Mouse (Mus musculus): ENCODE data around the gene Tlk2. TPM values are rescaled to one million over a fixed set of nuclear protein-coding genes. Genes with fewer than 3 reads are reported as not detected.
A peak's percentile ranks its signal among the peaks of the same experiment; 100 is the strongest.

Tlk2 gene
- total RNA-seq, 2 experiments from 2014 or later = 42.1 to 44.7 TPM

DNA sequence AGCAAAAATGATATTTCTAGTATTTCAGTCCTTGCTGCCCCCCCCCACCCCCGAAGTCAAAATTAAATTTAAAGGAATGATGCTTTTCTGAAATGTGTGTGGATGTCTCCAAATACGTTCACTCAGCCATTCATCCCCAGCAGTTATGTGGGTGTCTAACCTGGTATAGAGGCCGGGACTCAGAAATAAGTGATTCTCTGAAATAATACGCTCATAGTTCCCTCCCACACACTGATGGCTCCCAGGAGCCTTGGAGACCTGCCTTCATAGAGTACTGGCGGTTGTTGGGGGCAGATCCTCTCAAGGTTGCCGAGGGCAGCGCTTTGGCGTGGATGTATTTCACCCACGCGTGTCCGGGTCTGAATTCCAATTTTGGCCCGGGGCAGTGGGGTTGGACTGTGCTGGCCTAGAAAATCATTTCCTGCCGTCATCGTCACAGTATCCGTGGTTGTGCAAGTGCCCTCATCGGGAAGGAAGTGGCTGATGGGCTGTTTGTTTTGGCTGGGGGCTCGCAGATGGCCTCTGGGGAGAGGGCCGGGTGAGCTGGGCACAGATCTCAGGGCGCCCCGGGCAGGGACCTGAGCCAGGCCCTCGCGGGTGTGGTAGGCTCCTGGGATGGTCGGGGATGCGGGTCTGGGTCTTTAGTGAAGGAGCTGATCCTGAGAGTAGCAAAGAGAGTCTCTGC lies 132.8 kb downstream of the Tlk2 start:
- peak; percentile 72 for DNase-seq
- intact Hi-C loops (cut with DNase I) = no loop called here
- TF ChIP-seq CTCF (IDR thresholded peaks at IDR 0.05) = no peak
- H3K4me3 ChIP-seq = peak overlapping the region; percentile 58
- H3K27ac ChIP-seq = peak overlapping the region; percentile 82

DNA sequence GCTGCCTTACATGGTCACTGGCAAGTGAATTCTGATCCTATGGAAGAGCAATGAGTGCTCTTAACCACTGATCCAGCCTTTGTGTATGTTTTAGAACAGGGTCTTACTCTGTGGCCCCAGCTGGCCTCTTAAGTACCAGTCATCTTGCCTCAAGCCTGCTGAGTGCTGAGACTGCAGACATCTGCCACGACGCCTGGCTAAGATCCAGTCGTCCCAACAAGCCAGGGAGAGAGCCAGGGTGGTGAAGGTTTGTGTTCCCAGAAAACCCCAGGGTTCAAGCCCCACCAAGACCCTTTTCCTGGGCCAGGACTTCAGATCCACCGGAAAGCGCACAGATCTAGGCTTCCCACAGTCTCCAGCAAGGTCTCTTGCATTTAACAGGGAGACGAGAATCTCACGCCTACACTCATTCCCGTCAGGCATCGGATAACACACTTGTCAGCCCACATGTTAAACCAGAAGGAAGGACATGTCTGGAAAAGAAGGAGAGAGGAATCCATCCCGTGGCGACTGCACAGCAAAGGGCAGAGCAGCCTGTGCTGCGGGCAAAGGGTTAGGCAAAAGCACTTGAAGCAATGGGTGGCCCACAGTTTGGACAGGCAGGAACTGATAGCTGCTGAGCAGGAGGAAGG lies 133.8 kb downstream of the Tlk2 start:
- peak overlapping the region; percentile 82 for H3K27ac ChIP-seq
- no peak for TF ChIP-seq CTCF (IDR thresholded peaks at IDR 0.05)
- DNase-seq = peak; percentile 61
- 0 out of 2 replicates have a peak overlapping the region, but pooled peaks have one; percentile 5 for H3K4me3 ChIP-seq
- intact Hi-C loops (cut with DNase I) = no loop called here

DNA sequence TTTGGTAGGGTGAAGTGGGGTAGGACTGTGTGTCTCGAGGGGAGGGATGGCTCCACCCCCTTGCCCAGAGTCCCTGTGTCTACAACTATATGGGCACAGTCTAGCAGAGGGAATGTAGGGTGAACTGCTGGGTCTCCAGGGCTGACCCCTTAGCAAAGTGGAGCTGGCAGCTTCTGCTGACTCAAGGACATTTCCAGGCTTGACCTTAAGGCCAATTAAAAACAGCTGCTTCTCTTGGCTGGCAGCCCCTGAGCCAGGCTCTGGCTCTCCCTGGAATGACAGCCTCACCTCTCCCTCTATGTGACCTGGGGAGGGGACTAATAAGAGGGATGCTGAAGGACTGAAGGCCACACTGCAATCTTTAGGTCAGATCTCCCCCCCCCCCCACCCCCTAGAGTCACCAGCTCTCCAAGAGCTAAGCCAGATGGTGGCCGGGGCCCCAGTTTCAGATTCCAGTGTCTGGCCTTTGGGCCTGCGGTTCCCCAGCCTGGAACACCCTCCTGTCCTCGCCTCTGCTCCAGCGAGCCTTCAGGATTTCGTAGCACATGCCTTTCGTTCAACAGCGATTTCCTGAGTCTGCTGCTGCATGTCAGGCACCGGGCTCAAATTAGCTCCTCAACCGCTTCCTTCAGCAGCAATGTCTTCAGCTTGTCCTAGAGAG lies 134.5 kb downstream of the Tlk2 start:
- DNase-seq = peak; percentile 84
- intact Hi-C loops (cut with DNase I) = no loop called here
- Histone ChIP-seq H3K4me3 (peak overlapping the region; percentile 5; the same call in 1 of the 2 replicates), H3K27ac (peak overlapping the region; percentile 82)
- TF ChIP-seq CTCF (IDR thresholded peaks at IDR 0.05) = no peak

DNA sequence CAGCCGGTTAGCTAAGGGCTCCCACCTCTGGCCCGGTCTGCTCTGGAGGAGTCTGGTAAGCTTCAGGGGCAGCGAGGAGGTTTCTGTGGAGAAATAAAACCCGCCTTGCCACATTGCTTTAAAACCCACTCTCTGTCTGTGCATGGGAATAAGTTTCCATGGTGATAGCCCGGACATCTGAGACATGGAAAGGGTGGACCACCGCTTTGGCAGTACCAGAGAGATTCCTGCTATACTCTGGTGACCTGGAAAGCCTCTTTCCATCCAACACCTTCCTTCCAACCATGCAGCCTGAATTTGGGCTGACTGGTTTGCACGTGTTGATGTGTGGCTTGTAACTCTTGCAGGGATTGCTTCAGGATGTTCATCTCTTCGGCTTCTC lies 135.0 kb downstream of the Tlk2 start:
- no peak overlapping the region; the same call in 1 of the 2 replicates for H3K4me3 ChIP-seq
- no peak for DNase-seq
- H3K27ac ChIP-seq = peak overlapping the region; percentile 82
- intact Hi-C loops (cut with DNase I) = no loop called here
- TF ChIP-seq CTCF (IDR thresholded peaks at IDR 0.05) = no peak

DNA sequence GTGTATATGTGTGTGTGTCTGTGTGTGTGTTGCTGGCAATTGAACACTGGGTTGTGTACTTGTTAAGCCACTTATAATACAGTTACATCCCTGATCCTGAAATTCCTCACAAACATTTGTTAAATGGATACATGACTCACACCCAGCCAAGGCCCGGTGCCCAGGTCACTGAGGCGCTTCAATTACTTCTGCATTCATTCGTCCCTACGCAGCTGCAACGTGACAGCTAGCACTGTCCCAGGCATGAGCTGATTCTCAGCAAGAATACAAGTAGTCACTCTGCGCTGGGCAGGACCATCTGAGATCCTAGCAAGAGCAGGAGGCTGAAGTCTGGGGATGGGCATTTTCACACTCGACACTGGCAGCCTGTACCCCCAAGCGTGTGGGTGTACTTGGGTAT lies 136.7 kb downstream of the Tlk2 start:
- Histone ChIP-seq H3K27ac (peak overlapping the region; percentile 58), H3K4me3 (no peak overlapping the region)
- intact Hi-C loops (cut with DNase I) = no loop called here
- peak; percentile 56 for DNase-seq
- TF ChIP-seq CTCF (IDR thresholded peaks at IDR 0.05) = no peak

DNA sequence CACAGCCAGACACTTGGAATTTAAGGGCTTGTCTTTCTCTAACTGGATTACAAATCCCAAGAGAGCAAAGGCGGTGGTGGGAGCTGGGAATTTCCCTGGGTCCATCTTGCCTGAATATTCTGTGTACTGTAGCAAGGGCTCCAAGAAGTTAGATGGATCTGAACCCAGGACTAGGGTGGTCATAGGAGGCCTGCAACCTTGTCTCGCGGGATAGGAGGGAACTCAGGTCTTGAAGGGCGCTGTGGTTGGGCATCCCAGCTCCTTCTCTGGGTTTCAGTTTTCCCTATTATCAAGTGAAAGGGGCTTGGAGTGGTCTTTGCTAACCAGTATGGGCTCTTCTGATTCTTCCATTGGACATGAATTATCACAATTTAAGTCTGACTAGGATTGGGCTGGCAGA lies 137.5 kb downstream of the Tlk2 start:
- TF ChIP-seq CTCF (IDR thresholded peaks at IDR 0.05) = no peak
- intact Hi-C loops (cut with DNase I) = no loop called here
- H3K27ac ChIP-seq = peak overlapping the region; percentile 58
- no peak overlapping the region for H3K4me3 ChIP-seq
- DNase-seq = no peak

DNA sequence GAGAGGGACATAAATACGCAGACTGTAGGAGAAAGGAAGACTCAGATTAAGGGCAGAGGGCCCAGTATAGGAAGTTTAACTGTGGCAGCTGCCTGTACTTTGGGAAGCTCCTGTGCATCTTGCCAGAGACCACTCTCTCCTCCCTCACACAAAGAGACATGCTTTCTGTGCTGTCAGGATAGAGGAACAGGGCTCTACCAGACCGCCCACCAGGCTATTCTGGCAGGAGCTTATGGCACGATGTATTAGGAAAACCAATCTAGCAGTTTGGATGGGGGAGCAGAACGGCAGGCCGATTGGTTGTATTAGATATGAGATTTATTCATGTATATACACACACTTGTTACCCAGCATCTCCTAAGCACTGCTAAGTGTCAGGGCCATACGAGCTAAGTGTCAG lies 139.2 kb downstream of the Tlk2 start:
- TF ChIP-seq CTCF (IDR thresholded peaks at IDR 0.05) = no peak
- intact Hi-C loops (cut with DNase I) = no loop called here
- DNase-seq = no peak
- H3K4me3 ChIP-seq = no peak overlapping the region
- H3K27ac ChIP-seq = no peak overlapping the region

DNA sequence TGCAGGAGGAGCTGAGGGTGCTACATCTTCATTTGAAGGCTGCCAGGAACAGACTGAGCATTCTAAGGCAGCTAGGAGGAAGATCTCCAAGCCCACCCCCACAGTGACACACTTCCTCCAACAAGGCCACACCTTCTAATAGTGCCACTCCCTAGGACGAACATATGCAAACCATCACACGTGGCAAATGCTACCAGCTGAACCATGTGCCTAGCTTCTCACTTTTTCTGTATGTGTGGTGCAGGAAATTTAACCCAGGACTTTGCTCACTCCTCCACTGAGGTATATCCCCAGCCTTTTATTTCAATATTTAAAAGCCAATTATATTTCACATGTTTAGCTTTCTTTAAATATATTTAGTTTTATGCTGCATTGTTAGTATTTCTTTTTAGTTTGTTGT lies 142.5 kb downstream of the Tlk2 start:
- Histone ChIP-seq H3K4me3 (no peak overlapping the region), H3K27ac (no peak overlapping the region)
- no peak for DNase-seq
- no peak for TF ChIP-seq CTCF (IDR thresholded peaks at IDR 0.05)
- intact Hi-C loops (cut with DNase I) = no loop called here

DNA sequence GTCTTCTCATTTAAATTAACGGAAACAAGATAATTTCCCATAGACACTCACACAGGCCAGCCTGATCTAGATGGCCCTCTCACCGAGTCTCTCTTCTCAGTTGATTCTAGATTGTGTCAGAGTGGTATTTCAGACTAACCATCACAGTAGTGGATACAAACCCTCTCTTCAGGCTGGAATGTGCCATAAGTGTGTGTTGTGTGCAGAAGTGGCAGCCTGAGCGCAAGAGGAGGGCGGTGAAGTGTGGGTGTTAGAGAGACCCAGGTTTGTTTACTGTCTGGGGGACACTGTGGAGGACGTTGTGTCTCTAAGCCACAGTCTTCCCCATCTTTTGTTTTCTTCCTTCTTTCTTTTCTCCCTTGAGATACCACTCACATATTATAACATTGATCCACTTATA lies 144.9 kb downstream of the Tlk2 start:
- no peak for TF ChIP-seq CTCF (IDR thresholded peaks at IDR 0.05)
- DNase-seq = no peak
- H3K27ac ChIP-seq = no peak overlapping the region
- H3K4me3 ChIP-seq = no peak overlapping the region
- intact Hi-C loops (cut with DNase I) = no loop called here

DNA sequence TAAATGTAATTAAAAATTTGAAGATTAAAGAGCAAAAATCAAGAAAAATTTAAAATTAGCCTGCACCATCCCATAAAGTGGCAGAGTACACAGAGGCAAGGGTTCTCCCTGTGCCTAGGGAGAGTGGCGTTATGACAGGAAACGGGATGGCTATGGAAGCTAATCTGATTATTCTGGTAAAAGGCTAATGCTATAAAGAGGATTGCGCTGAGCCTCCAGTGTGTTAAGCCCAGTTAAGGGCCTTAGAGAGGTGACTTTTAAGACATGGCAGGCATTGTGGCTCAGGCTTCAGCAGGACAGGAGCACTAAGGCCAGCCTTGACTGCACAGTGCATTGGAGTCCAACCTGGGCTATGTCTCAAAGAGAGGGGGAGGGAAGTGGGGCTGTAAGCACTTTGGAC lies 148.5 kb downstream of the Tlk2 start:
- no peak for DNase-seq
- no peak for TF ChIP-seq CTCF (IDR thresholded peaks at IDR 0.05)
- intact Hi-C loops (cut with DNase I) = no loop called here
- no peak overlapping the region for H3K4me3 ChIP-seq
- no peak overlapping the region for H3K27ac ChIP-seq

DNA sequence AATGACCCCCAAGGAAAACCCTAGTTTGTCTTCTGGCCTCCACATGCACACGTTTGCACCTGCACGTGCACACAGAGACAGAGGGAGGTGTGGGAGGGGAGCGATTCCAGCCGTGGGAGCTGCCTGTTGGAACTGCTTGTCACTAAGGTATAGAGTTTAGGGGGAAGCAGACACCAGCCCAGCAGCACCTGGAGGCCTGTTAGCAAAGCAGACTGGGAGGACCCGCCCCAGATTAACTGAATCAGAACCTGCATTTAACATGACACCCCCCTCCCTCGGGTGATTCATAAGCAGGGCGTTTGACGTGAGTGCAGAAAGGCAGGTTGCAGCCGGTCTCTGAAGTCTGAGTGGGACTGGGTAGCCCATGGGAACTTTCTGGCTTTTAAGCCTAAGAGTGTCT lies 151.4 kb downstream of the Tlk2 start:
- H3K4me3 ChIP-seq = no peak overlapping the region
- intact Hi-C loops (cut with DNase I) = loop anchor here (5.0 kb wide), 1 partner anchor 48 kb away; no protein-coding TSS in a partner anchor
- no peak for TF ChIP-seq CTCF (IDR thresholded peaks at IDR 0.05)
- no peak for DNase-seq
- H3K27ac ChIP-seq = no peak overlapping the region

DNA sequence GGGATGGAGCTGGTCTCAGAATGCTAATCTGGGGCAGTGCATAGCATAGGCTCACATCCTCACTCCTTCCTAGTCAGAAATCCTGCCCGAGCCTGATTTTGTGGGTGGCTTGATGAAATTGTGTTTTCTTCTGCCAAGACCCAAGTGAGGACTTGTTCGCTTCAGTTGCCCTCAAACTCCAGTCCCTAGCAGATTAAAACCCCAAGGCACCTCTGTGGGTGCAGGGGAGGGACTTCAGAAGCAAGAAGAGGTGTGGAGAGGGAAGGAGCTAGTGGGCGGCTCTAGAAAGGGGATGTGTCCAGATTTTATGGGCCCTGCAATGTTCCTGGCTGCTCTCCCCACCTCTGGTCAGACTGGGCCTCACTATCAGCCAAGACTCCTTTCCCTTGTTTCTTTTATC lies 152.5 kb downstream of the Tlk2 start:
- intact Hi-C loops (cut with DNase I) = loop anchor here (5.0 kb wide), 1 partner anchor 49 kb away; no protein-coding TSS in a partner anchor
- H3K27ac ChIP-seq = no peak overlapping the region
- no peak overlapping the region for H3K4me3 ChIP-seq
- no peak for DNase-seq
- TF ChIP-seq CTCF (IDR thresholded peaks at IDR 0.05) = no peak

DNA sequence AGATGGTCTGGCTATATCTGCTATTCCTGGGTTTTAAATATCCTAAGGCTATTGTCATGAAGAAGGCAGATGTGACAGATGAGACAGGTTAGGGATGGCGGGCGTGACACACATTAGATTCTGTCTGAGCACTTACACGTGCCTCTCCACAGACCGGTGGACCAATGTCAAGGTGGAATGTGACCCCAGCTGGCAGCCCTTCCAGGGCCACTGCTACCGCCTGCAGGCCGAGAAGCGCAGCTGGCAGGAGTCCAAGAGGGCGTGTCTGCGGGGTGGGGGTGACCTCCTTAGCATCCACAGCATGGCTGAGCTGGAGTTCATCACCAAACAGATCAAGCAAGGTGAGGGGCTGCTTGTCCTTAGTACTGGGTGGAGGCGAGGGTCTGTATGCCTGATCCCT lies 153.1 kb downstream of the Tlk2 start:
- Histone ChIP-seq H3K4me3 (no peak overlapping the region), H3K27ac (no peak overlapping the region)
- intact Hi-C loops (cut with DNase I) = loop anchor here (5.0 kb wide), 1 partner anchor 49 kb away; no protein-coding TSS in a partner anchor
- TF ChIP-seq CTCF (IDR thresholded peaks at IDR 0.05) = peak; percentile 37; the same call in 1 of the 2 replicates
- DNase-seq = peak; percentile 92
